Mouse (Mus musculus) brain, embryonic 14.5 days (tissue): ENCODE data around the gene Gm3486.
"Not testable (repeated sequence)": the region's sequence is repeated elsewhere in the genome, so short reads cannot be mapped to it uniquely, and the experiment has no call there.

Experiments used
- CTCF ChIP-seq: fragments of 200-500 bp; IDR thresholded peaks from 2 replicates; pipeline ENCODE4 v1.5.1; 2012; ENCODE audit warnings: inconsistent platforms, mild to moderate bottlenecking, moderate library complexity, borderline replicate concordance; ENCODE audit not compliant: insufficient read depth, insufficient read length; ENCODE audit errors: extremely low read depth
- POLR2A ChIP-seq: fragments of 200-500 bp; IDR thresholded peaks from 2 replicates; pipeline ENCODE4 v1.6.1; 2012; ENCODE audit warnings: mild to moderate bottlenecking, inconsistent platforms, borderline replicate concordance; ENCODE audit not compliant: poor library complexity, insufficient read depth, insufficient read length, severe bottlenecking; ENCODE audit errors: extremely low read depth

GRCm38 (mm10) chr14:41489385-41489784 lies at the start of gene Gm3486:
- not testable (repeated sequence) for TF ChIP-seq POLR2A, CTCF
